ENCODE assay signal across 9 mouse cellular contexts in the genomic region with DNA sequence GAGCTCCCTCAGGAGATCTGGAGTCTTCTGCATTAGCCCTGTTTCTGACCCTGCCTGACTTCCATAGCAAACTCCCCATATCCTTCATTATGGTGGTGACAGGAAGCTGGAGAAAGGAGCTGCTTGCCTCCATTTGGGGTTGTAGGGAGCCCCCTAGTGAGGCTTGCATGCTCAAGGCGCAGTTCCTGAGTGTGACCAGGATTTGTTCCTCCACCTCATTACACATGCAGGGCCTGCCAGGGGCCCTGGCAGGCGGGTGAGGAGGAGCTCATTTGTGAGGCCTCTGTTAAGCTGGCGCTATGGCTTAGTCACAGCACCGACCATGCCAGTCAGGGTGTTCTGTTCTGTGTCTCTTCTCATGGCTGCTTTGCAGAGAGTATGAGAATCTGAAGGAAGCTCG. TPM values are rescaled to one million over a fixed set of nuclear protein-coding genes. Genes with fewer than 3 reads are reported as not detected.
DNase-seq lines count a peak whose midpoint lies in the region; TF ChIP-seq lines count a peak whose summit lies in the region.
"Had no signal": no experiment of that assay in that cellular context is flagged by ENCODE, and none has a peak within 500 bp of the region (broad histone marks: within the 10 kb centered on the region; RNA-seq: fewer than 3 reads in every experiment).

No protein-coding gene starts in this region.

- peaks cover 76% of the 10 kb centered on the region for H3K36me3 ChIP-seq in heart, embryonic 10.5 days
- H3K36me3 ChIP-seq in ES-E14 (ENCODE audit: control insufficient read depth, insufficient read depth, low read length, poor library complexity, severe bottlenecking), result peaks cover 57% of the 10 kb centered on the region

- in situ Hi-C loops in ES-E14 (cut with MboI; ENCODE audit: low sequenced_read_pairs in 2 of 2, unreplicated experiment in 2 of 2), result no loop called here

- peaks cover 17% of the 10 kb centered on the region for H3K4me1 ChIP-seq in heart, embryonic 10.5 days
- H3K4me1 ChIP-seq in ES-E14 (ENCODE audit: control insufficient read depth in 2 of 2, insufficient read depth in 2 of 2, low read length in 2 of 2, poor library complexity in 1 of 2), result peaks cover 4 to 10% of the 10 kb centered on the region in 2 experiments; a peak in 3 of 4 replicates

- intact Hi-C loops in heart, postnatal 25 days (cut with DNase I), result loop anchor here (2.0 kb wide), 1 partner anchor 57 kb away; no protein-coding TSS in a partner anchor

- no peaks in the 10 kb centered on the region for H3K27me3 ChIP-seq in heart, embryonic 10.5 days (ENCODE audit: insufficient read depth, poor library complexity, severe bottlenecking)
- H3K27me3 ChIP-seq: heart, embryonic 13.5 days had no signal

- H3K9me3 ChIP-seq in heart, embryonic 10.5 days, result no peaks in the 10 kb centered on the region
- no peaks in the 10 kb centered on the region for H3K9me3 ChIP-seq in ES-E14 (ENCODE audit: control insufficient read depth, insufficient read depth, low read depth, low read length)
- H3K9me3 ChIP-seq: heart, embryonic 13.5 days had no signal

- no peak for DNase-seq in heart, embryonic 10.5 days (ENCODE audit: low spot score)
- no peak for DNase-seq in heart, postnatal 25 days (ENCODE audit: low spot score)
- DNase-seq in ES-E14 (ENCODE audit: low read depth, low spot score), result no peak
- peak; percentile 65 to 72 for DNase-seq in frontal cortex, postnatal 10 days (ENCODE audit: low spot score in 2 of 2)
- DNase-seq in left cerebral cortex, adult 9 months (ENCODE audit: low spot score in 2 of 2), result peak; percentile 72 to 82
- peak; percentile 82 to 83 for DNase-seq in right cerebral cortex, postnatal 10 days (ENCODE audit: low spot score in 2 of 2)
- DNase-seq in yolk sac, embryonic 10.5 days (ENCODE audit: low spot score), result no peak
- DNase-seq in urinary bladder, postnatal 10 days (ENCODE audit: low spot score), result no peak

- no peak overlapping the region for H3K9ac ChIP-seq in ES-E14 (ENCODE audit: insufficient read depth, low read depth, low read length, poor library complexity, severe bottlenecking)
- H3K9ac ChIP-seq: heart, embryonic 13.5 days had no signal

- peak overlapping the region; percentile 0; the same call in 1 of the 2 replicates for H3K27ac ChIP-seq in heart, embryonic 10.5 days
- peak overlapping the region; percentile 65 for H3K27ac ChIP-seq in ES-E14 (ENCODE audit: insufficient read depth, low read depth, low read length, poor library complexity, severe bottlenecking)
- H3K27ac ChIP-seq: heart, embryonic 13.5 days had no signal

- H3K4me3 ChIP-seq in heart, embryonic 10.5 days, result no peak overlapping the region
- H3K4me3 ChIP-seq in ES-E14 (ENCODE audit: insufficient read depth in 1 of 2, low read depth in 1 of 2, low read length in 2 of 2, poor library complexity in 1 of 2, severe bottlenecking in 1 of 2), result peak overlapping the region in 1 of 2 experiments; percentile 4; a peak in 1 of 4 replicates
- H3K4me3 ChIP-seq: heart, embryonic 13.5 days had no signal

- WGBS in heart, embryonic 10.5 days, result 60% methylated on average over 5 of the region's 5 CpGs

TF ChIP-seq in ES-E14, 5 proteins besides CTCF, POLR2A, EP300 and RAD21:
- TF ChIP-seq HCFC1 (IDR thresholded peaks at IDR 0.05; ENCODE audit: borderline replicate concordance, insufficient read depth, low read length) (no peak), ZC3H11A (IDR thresholded peaks at IDR 0.05; ENCODE audit: borderline replicate concordance, low read depth, low read length) (no peak), ZNF384 (IDR thresholded peaks at IDR 0.05; ENCODE audit: low read depth, low read length) (no peak), CHD2 (IDR thresholded peaks at IDR 0.05; ENCODE audit: low read depth, low read length) (no peak), MAFK (IDR thresholded peaks at IDR 0.05; ENCODE audit: insufficient read depth, low read depth, low read length) (no peak)

RNA-seq across cellular contexts. Expression of gene Traip, which starts 11.9 kb away (rescaled TPM):
- polyA plus RNA-seq in heart, embryonic 10.5 days (2016; fragmentation: Nextera tagmentation; extraction: Ambion mirVana), result 18.7 and 30.8 TPM in 2 replicates
- under 1 TPM; 0.59 to 0.73 TPM for total RNA-seq in heart, postnatal 25 days (2021)
- 43.7 and 72.1 TPM in 2 replicates for total RNA-seq in ES-E14 (2012; rRNA removed)

RNA-seq across cellular contexts. Expression of gene Uba7, which starts 13.4 kb away (rescaled TPM):
- 29.4 and 33.6 TPM in 2 replicates for polyA plus RNA-seq in heart, embryonic 10.5 days (2016; fragmentation: Nextera tagmentation; extraction: Ambion mirVana)
- 10 to 100 TPM; 12.0 to 14.9 TPM for total RNA-seq in heart, postnatal 25 days (2021)
- total RNA-seq in ES-E14 (2012; rRNA removed), result 0.79 and 1.0 TPM in 2 replicates

RNA-seq across cellular contexts. Expression of gene Gm20661, which starts 21.0 kb away (rescaled TPM):
- polyA plus RNA-seq in heart, embryonic 10.5 days (2016; fragmentation: Nextera tagmentation; extraction: Ambion mirVana), result 2.2 and 3.4 TPM in 2 replicates
- total RNA-seq in heart, postnatal 25 days (2021), result under 1 TPM in 1 of 2 experiments, not detected in 1; 0.60 TPM
- total RNA-seq in ES-E14 (2012; rRNA removed), result 0.18 and 0.53 TPM in 2 replicates

RNA-seq across cellular contexts. Expression of gene Inka1, which starts 23.8 kb away (rescaled TPM):
- polyA plus RNA-seq in heart, embryonic 10.5 days (2016; fragmentation: Nextera tagmentation; extraction: Ambion mirVana), result 58.7 and 71.1 TPM in 2 replicates
- 10 to 100 TPM in 1 of 2 experiments, 1 to 10 TPM in 1; 9.9 to 11.1 TPM for total RNA-seq in heart, postnatal 25 days (2021)
- total RNA-seq in ES-E14 (2012; rRNA removed), result 3.0 and 6.1 TPM in 2 replicates

RNA-seq across cellular contexts. Expression of gene Camkv, which starts 26.4 kb away (rescaled TPM):
- 0.79 and 2.3 TPM in 2 replicates for polyA plus RNA-seq in heart, embryonic 10.5 days (2016; fragmentation: Nextera tagmentation; extraction: Ambion mirVana)
- not detected for total RNA-seq in heart, postnatal 25 days (2021)
- 21.5 and 41.5 TPM in 2 replicates for total RNA-seq in ES-E14 (2012; rRNA removed)

Comparison
In these comparisons a context has a peak if more than half of its experiments do, and no peak if none do; other contexts are left out.
1. DNase-seq: peak in frontal cortex, postnatal 10 days (2 of 2), left cerebral cortex, adult 9 months (2 of 2) and right cerebral cortex, postnatal 10 days (2 of 2); none in heart, embryonic 10.5 days (single experiment), heart, postnatal 25 days (single experiment), ES-E14 (single experiment), yolk sac, embryonic 10.5 days (single experiment) and urinary bladder, postnatal 10 days (single experiment).
2. RNA of gene Traip, which starts 11.9 kb away (total RNA-seq): 43.7 to 72.1 TPM in ES-E14; 0.59 to 0.73 TPM in heart, postnatal 25 days; every median in the first group is over 10 times any median in the second.